Mouse (Mus musculus): ENCODE measurements around the gene Cited2.

Gene Cited2
- long read RNA-seq, experiment 1, transcript Cited2-203 (1 exons, 2,411 nt) = minor isoform, 7 of 31 reads
- long read RNA-seq, experiment 1, transcript Cited2-201 (2 exons, 1,979 nt) = major isoform, 24 of 31 reads
- long read RNA-seq, experiment 1, partial matches to known transcripts = 0 of 31 reads
- long read RNA-seq, experiment 1, other reads (novel, unspliced or antisense) = 0 of 31 reads
- long read RNA-seq, experiment 2, transcript Cited2-203 (1 exons, 2,411 nt) = minor isoform, 6 of 21 reads
- long read RNA-seq, experiment 2, transcript Cited2-201 (2 exons, 1,979 nt) = major isoform, 15 of 21 reads
- long read RNA-seq, experiment 2, partial matches to known transcripts = 0 of 21 reads
- long read RNA-seq, experiment 2, other reads (novel, unspliced or antisense) = 0 of 21 reads

- intact Hi-C loops (cut with DNase I) = loop anchor here (5.0 to 10.0 kb wide), 8 partner anchors 241 to 908 kb away; no protein-coding TSS in a partner anchor
These were observed at the start of gene Cited2 for GRCm38 (mm10) chr10:17722653-17723410. Cited2 (plus strand) TSS chr10:17723218.

GRCm38 (mm10) chr10:17674454-17674853 is 48.6 kb upstream of the Cited2 start:
- intact Hi-C loops (cut with DNase I) = no loop called here

- intact Hi-C loops (cut with DNase I) = no loop called here
These were observed 48.1 kb upstream of the Cited2 start for GRCm38 (mm10) chr10:17674869-17675268.

- intact Hi-C loops (cut with DNase I) = no loop called here
These were observed 46.6 kb upstream of the Cited2 start for GRCm38 (mm10) chr10:17676464-17676863.

- intact Hi-C loops (cut with DNase I) = no loop called here
These were observed 45.7 kb upstream of the Cited2 start for GRCm38 (mm10) chr10:17677308-17677707.

- intact Hi-C loops (cut with DNase I) = no loop called here
These were observed 42.3 kb upstream of the Cited2 start for GRCm38 (mm10) chr10:17680432-17681382.

- intact Hi-C loops (cut with DNase I) = no loop called here
These were observed 41.6 kb upstream of the Cited2 start for GRCm38 (mm10) chr10:17681386-17681785.

- intact Hi-C loops (cut with DNase I) = no loop called here
These were observed 39.1 kb upstream of the Cited2 start for GRCm38 (mm10) chr10:17683852-17684428.

GRCm38 (mm10) chr10:17689806-17690205 is 33.2 kb upstream of the Cited2 start:
- intact Hi-C loops (cut with DNase I) = no loop called here

- intact Hi-C loops (cut with DNase I) = no loop called here
These were observed 31.3 kb upstream of the Cited2 start for GRCm38 (mm10) chr10:17691709-17692108.

- intact Hi-C loops (cut with DNase I) = no loop called here
These were observed 27.2 kb upstream of the Cited2 start for GRCm38 (mm10) chr10:17695801-17696200.

- intact Hi-C loops (cut with DNase I) = no loop called here
These were observed 25.4 kb upstream of the Cited2 start for GRCm38 (mm10) chr10:17697376-17698265.

GRCm38 (mm10) chr10:17705466-17705973 is 17.5 kb upstream of the Cited2 start:
- intact Hi-C loops (cut with DNase I) = no loop called here

GRCm38 (mm10) chr10:17710753-17711152 is 12.3 kb upstream of the Cited2 start:
- intact Hi-C loops (cut with DNase I) = no loop called here

- intact Hi-C loops (cut with DNase I) = no loop called here
These were observed 3.9 kb upstream of the Cited2 start for GRCm38 (mm10) chr10:17719009-17719570.

- intact Hi-C loops (cut with DNase I) = loop anchor here (5.0 to 10.0 kb wide), 8 partner anchors 237 to 905 kb away; no protein-coding TSS in a partner anchor
These were observed 3.4 kb upstream of the Cited2 start for GRCm38 (mm10) chr10:17719646-17720045.

- intact Hi-C loops (cut with DNase I) = loop anchor here (5.0 to 10.0 kb wide), 8 partner anchors 239 to 906 kb away; no protein-coding TSS in a partner anchor
These were observed 2.0 kb upstream of the Cited2 start for GRCm38 (mm10) chr10:17720891-17721601.

- intact Hi-C loops (cut with DNase I) = loop anchor here (5.0 to 10.0 kb wide), 8 partner anchors 239 to 907 kb away; no protein-coding TSS in a partner anchor
These were observed 1.4 kb upstream of the Cited2 start for GRCm38 (mm10) chr10:17721602-17722121.

Data from adrenal gland (tissue).